Mouse (Mus musculus): ENCODE measurements at regions not wholly inside any gene's neighbourhood (a gene's known extent, or its start where the extent isn't known, plus 50 kb on each side); places are given as distances from the start of the nearest gene placed in this dataset.

GRCm38 (mm10) chr14:37490711-37491110 is 355.6 kb upstream of the Ghitm start:
- in situ Hi-C loops (cut with MboI; ENCODE audit: low sequenced_read_pairs in 2 of 2, unreplicated experiment in 2 of 2) = no loop called here
- no peaks in the 10 kb centered on the region for H3K36me3 ChIP-seq (ENCODE audit: control insufficient read depth, insufficient read depth, low read length, poor library complexity, severe bottlenecking)
- DNase-seq (ENCODE audit: low read depth, low spot score) = no peak
- TF ChIP-seq ZNF384 (IDR thresholded peaks at IDR 0.05; ENCODE audit: low read depth, low read length) (no peak), ZC3H11A (IDR thresholded peaks at IDR 0.05; ENCODE audit: borderline replicate concordance, low read depth, low read length) (no peak), CHD2 (IDR thresholded peaks at IDR 0.05; ENCODE audit: low read depth, low read length) (no peak), HCFC1 (IDR thresholded peaks at IDR 0.05; ENCODE audit: borderline replicate concordance, insufficient read depth, low read length) (no peak), MAFK (IDR thresholded peaks at IDR 0.05; ENCODE audit: insufficient read depth, low read depth, low read length) (no peak)
- no peak overlapping the region for H3K4me3 ChIP-seq (ENCODE audit: insufficient read depth in 1 of 2, low read depth in 1 of 2, low read length in 2 of 2, poor library complexity in 1 of 2, severe bottlenecking in 1 of 2)
- H3K27ac ChIP-seq (ENCODE audit: insufficient read depth, low read depth, low read length, poor library complexity, severe bottlenecking) = no peak overlapping the region
- H3K9ac ChIP-seq (ENCODE audit: insufficient read depth, low read depth, low read length, poor library complexity, severe bottlenecking) = no peak overlapping the region
- H3K9me3 ChIP-seq (ENCODE audit: control insufficient read depth, insufficient read depth, low read depth, low read length) = no peaks in the 10 kb centered on the region
- H3K4me1 ChIP-seq (ENCODE audit: control insufficient read depth in 2 of 2, insufficient read depth in 2 of 2, low read length in 2 of 2, poor library complexity in 1 of 2) = no peaks in the 10 kb centered on the region

GRCm38 (mm10) chr14:37485292-37485691 is 350.2 kb upstream of the Ghitm start:
- H3K36me3 ChIP-seq (ENCODE audit: control insufficient read depth, insufficient read depth, low read length, poor library complexity, severe bottlenecking) = no peaks in the 10 kb centered on the region
- no peak overlapping the region for H3K9ac ChIP-seq (ENCODE audit: insufficient read depth, low read depth, low read length, poor library complexity, severe bottlenecking)
- H3K9me3 ChIP-seq (ENCODE audit: control insufficient read depth, insufficient read depth, low read depth, low read length) = no peaks in the 10 kb centered on the region
- no peaks in the 10 kb centered on the region for H3K4me1 ChIP-seq (ENCODE audit: control insufficient read depth in 2 of 2, insufficient read depth in 2 of 2, low read length in 2 of 2, poor library complexity in 1 of 2)
- no peak overlapping the region for H3K4me3 ChIP-seq (ENCODE audit: insufficient read depth in 1 of 2, low read depth in 1 of 2, low read length in 2 of 2, poor library complexity in 1 of 2, severe bottlenecking in 1 of 2)
- no peak overlapping the region for H3K27ac ChIP-seq (ENCODE audit: insufficient read depth, low read depth, low read length, poor library complexity, severe bottlenecking)
- TF ChIP-seq MAFK (IDR thresholded peaks at IDR 0.05; ENCODE audit: insufficient read depth, low read depth, low read length) (no peak), CHD2 (IDR thresholded peaks at IDR 0.05; ENCODE audit: low read depth, low read length) (no peak), HCFC1 (IDR thresholded peaks at IDR 0.05; ENCODE audit: borderline replicate concordance, insufficient read depth, low read length) (no peak), ZNF384 (IDR thresholded peaks at IDR 0.05; ENCODE audit: low read depth, low read length) (no peak), ZC3H11A (IDR thresholded peaks at IDR 0.05; ENCODE audit: borderline replicate concordance, low read depth, low read length) (no peak)
- no peak for DNase-seq (ENCODE audit: low read depth, low spot score)
- in situ Hi-C loops (cut with MboI; ENCODE audit: low sequenced_read_pairs in 2 of 2, unreplicated experiment in 2 of 2) = no loop called here

GRCm38 (mm10) chr14:37477599-37477998 is 342.5 kb upstream of the Ghitm start:
- in situ Hi-C loops (cut with MboI; ENCODE audit: low sequenced_read_pairs in 2 of 2, unreplicated experiment in 2 of 2) = no loop called here
- Histone ChIP-seq H3K9me3 (ENCODE audit: control insufficient read depth, insufficient read depth, low read depth, low read length) (no peaks in the 10 kb centered on the region), H3K36me3 (ENCODE audit: control insufficient read depth, insufficient read depth, low read length, poor library complexity, severe bottlenecking) (no peaks in the 10 kb centered on the region), H3K4me3 (ENCODE audit: insufficient read depth in 1 of 2, low read depth in 1 of 2, low read length in 2 of 2, poor library complexity in 1 of 2, severe bottlenecking in 1 of 2) (no peak overlapping the region), H3K4me1 (ENCODE audit: control insufficient read depth in 2 of 2, insufficient read depth in 2 of 2, low read length in 2 of 2, poor library complexity in 1 of 2) (no peaks in the 10 kb centered on the region), H3K27ac (ENCODE audit: insufficient read depth, low read depth, low read length, poor library complexity, severe bottlenecking) (no peak overlapping the region), H3K9ac (ENCODE audit: insufficient read depth, low read depth, low read length, poor library complexity, severe bottlenecking) (no peak overlapping the region)
- no peak for DNase-seq (ENCODE audit: low read depth, low spot score)
- TF ChIP-seq CHD2 (IDR thresholded peaks at IDR 0.05; ENCODE audit: low read depth, low read length) = no peak
- TF ChIP-seq HCFC1 (IDR thresholded peaks at IDR 0.05; ENCODE audit: borderline replicate concordance, insufficient read depth, low read length) = no peak
- TF ChIP-seq ZNF384 (IDR thresholded peaks at IDR 0.05; ENCODE audit: low read depth, low read length) = no peak
- TF ChIP-seq ZC3H11A (IDR thresholded peaks at IDR 0.05; ENCODE audit: borderline replicate concordance, low read depth, low read length) = no peak
- no peak for TF ChIP-seq MAFK (IDR thresholded peaks at IDR 0.05; ENCODE audit: insufficient read depth, low read depth, low read length)

GRCm38 (mm10) chr14:37468711-37469110 is 333.6 kb upstream of the Ghitm start:
- no peaks in the 10 kb centered on the region for H3K36me3 ChIP-seq (ENCODE audit: control insufficient read depth, insufficient read depth, low read length, poor library complexity, severe bottlenecking)
- no peak for DNase-seq (ENCODE audit: low read depth, low spot score)
- H3K27ac ChIP-seq (ENCODE audit: insufficient read depth, low read depth, low read length, poor library complexity, severe bottlenecking) = no peak overlapping the region
- H3K9me3 ChIP-seq (ENCODE audit: control insufficient read depth, insufficient read depth, low read depth, low read length) = no peaks in the 10 kb centered on the region
- H3K9ac ChIP-seq (ENCODE audit: insufficient read depth, low read depth, low read length, poor library complexity, severe bottlenecking) = no peak overlapping the region
- no peaks in the 10 kb centered on the region for H3K4me1 ChIP-seq (ENCODE audit: control insufficient read depth in 2 of 2, insufficient read depth in 2 of 2, low read length in 2 of 2, poor library complexity in 1 of 2)
- in situ Hi-C loops (cut with MboI; ENCODE audit: low sequenced_read_pairs in 2 of 2, unreplicated experiment in 2 of 2) = no loop called here
- TF ChIP-seq MAFK (IDR thresholded peaks at IDR 0.05; ENCODE audit: insufficient read depth, low read depth, low read length) (no peak), ZNF384 (IDR thresholded peaks at IDR 0.05; ENCODE audit: low read depth, low read length) (no peak), HCFC1 (IDR thresholded peaks at IDR 0.05; ENCODE audit: borderline replicate concordance, insufficient read depth, low read length) (no peak), CHD2 (IDR thresholded peaks at IDR 0.05; ENCODE audit: low read depth, low read length) (no peak), ZC3H11A (IDR thresholded peaks at IDR 0.05; ENCODE audit: borderline replicate concordance, low read depth, low read length) (no peak)
- H3K4me3 ChIP-seq (ENCODE audit: insufficient read depth in 1 of 2, low read depth in 1 of 2, low read length in 2 of 2, poor library complexity in 1 of 2, severe bottlenecking in 1 of 2) = no peak overlapping the region

GRCm38 (mm10) chr14:37440874-37441273 is 305.8 kb upstream of the Ghitm start:
- H3K4me1 ChIP-seq (ENCODE audit: control insufficient read depth in 2 of 2, insufficient read depth in 2 of 2, low read length in 2 of 2, poor library complexity in 1 of 2) = no peaks in the 10 kb centered on the region
- H3K4me3 ChIP-seq (ENCODE audit: insufficient read depth in 1 of 2, low read depth in 1 of 2, low read length in 2 of 2, poor library complexity in 1 of 2, severe bottlenecking in 1 of 2) = no peak overlapping the region
- in situ Hi-C loops (cut with MboI; ENCODE audit: low sequenced_read_pairs in 2 of 2, unreplicated experiment in 2 of 2) = no loop called here
- TF ChIP-seq ZNF384 (IDR thresholded peaks at IDR 0.05; ENCODE audit: low read depth, low read length) = no peak
- no peak for TF ChIP-seq ZC3H11A (IDR thresholded peaks at IDR 0.05; ENCODE audit: borderline replicate concordance, low read depth, low read length)
- no peak for TF ChIP-seq MAFK (IDR thresholded peaks at IDR 0.05; ENCODE audit: insufficient read depth, low read depth, low read length)
- TF ChIP-seq HCFC1 (IDR thresholded peaks at IDR 0.05; ENCODE audit: borderline replicate concordance, insufficient read depth, low read length) = no peak
- no peak for TF ChIP-seq CHD2 (IDR thresholded peaks at IDR 0.05; ENCODE audit: low read depth, low read length)
- H3K27ac ChIP-seq (ENCODE audit: insufficient read depth, low read depth, low read length, poor library complexity, severe bottlenecking) = no peak overlapping the region
- no peaks in the 10 kb centered on the region for H3K36me3 ChIP-seq (ENCODE audit: control insufficient read depth, insufficient read depth, low read length, poor library complexity, severe bottlenecking)
- no peaks in the 10 kb centered on the region for H3K9me3 ChIP-seq (ENCODE audit: control insufficient read depth, insufficient read depth, low read depth, low read length)
- H3K9ac ChIP-seq (ENCODE audit: insufficient read depth, low read depth, low read length, poor library complexity, severe bottlenecking) = no peak overlapping the region
- no peak for DNase-seq (ENCODE audit: low read depth, low spot score)

Data from ES-E14 (cell line).